Mouse (Mus musculus) kidney, embryonic 14.5 days (tissue): ENCODE results near the gene Wdr92. TPM values are rescaled to one million over a fixed set of nuclear protein-coding genes. Genes with fewer than 3 reads are reported as not detected.

Experiments
- ATAC-seq: fragments of 200-750 bp; cut with Nextera tagmentation; 2 replicates; pipeline ENCODE4 v1.8.0; 2017; ENCODE audit warnings: moderate number of reproducible peaks, mild to moderate bottlenecking, moderate TSS enrichment, moderate library complexity; ENCODE audit not compliant: low FRiP score, low TSS enrichment
- H3K27ac ChIP-seq: fragments of 300-500 bp; sonication (generic); 2 replicates; pipeline ENCODE4 v1.5.1; 2014; ENCODE audit warnings: low read depth, mild to moderate bottlenecking, low read length, moderate library complexity, mixed read lengths
- H3K27me3 ChIP-seq: fragments of 300-500 bp; sonication (generic); 2 replicates; pipeline ENCODE4 v1.6.1; 2014; ENCODE audit warnings: mild to moderate bottlenecking, low read length; ENCODE audit not compliant: control insufficient read depth, insufficient read depth
- H3K36me3 ChIP-seq: fragments of 300-500 bp; sonication (generic); 2 replicates; pipeline ENCODE4 v1.6.1; 2014; ENCODE audit warnings: low read length, mixed read lengths; ENCODE audit not compliant: control insufficient read depth, insufficient read depth
- H3K4me1 ChIP-seq: fragments of 300-500 bp; sonication (generic); 2 replicates; pipeline ENCODE4 v1.6.1; 2014; ENCODE audit warnings: low read length, mixed read lengths; ENCODE audit not compliant: control insufficient read depth, insufficient read depth
- H3K4me2 ChIP-seq: fragments of 300-500 bp; sonication (generic); replicated peaks from 2 replicates; pipeline ENCODE4 v1.6.1; 2014; ENCODE audit warnings: low read depth, mild to moderate bottlenecking, low read length
- H3K4me3 ChIP-seq: fragments of 300-500 bp; sonication (generic); 2 replicates; pipeline ENCODE4 v1.5.1; 2014; ENCODE audit warnings: mild to moderate bottlenecking, low read length
- H3K9ac ChIP-seq: fragments of 300-500 bp; sonication (generic); 2 replicates; pipeline ENCODE4 v1.6.1; 2014; ENCODE audit warnings: low read depth, mild to moderate bottlenecking, low read length, moderate library complexity
- H3K9me3 ChIP-seq: fragments of 300-500 bp; sonication (generic); 2 replicates; pipeline ENCODE4 v1.6.1; 2016; ENCODE audit warnings: low read length; ENCODE audit not compliant: control insufficient read depth
- WGBS: fragments of 180-500 bp; shearing (Covaris S2); extraction: QIAGEN DNeasy Blood & Tissue Kit; methylation state at CpG from one replicate; pipeline ENCODE4 v1.1.7; 2014; 5-methylcytosine and 5-hydroxymethylcytosine counted together
- polyA plus RNA-seq: library from polyadenylated mRNA; unstranded; fragments of >200 nt; fragmentation: Nextera tagmentation; extraction: Ambion mirVana; gene quantifications from 2 replicates; pipeline ENCODE4 v1.2.1, GENCODE M21; 2014

Gene Wdr92
- polyA plus RNA-seq, 1 experiment from 2014 or later, result 31.2 TPM

- Histone ChIP-seq H3K27ac (no peak overlapping the region), H3K9ac (no peak overlapping the region), H3K9me3 (no peaks in the 10 kb centered on the region), H3K4me3 (no peak overlapping the region), H3K4me1 (no peaks in the 10 kb centered on the region), H3K36me3 (peaks cover 19% of the 10 kb centered on the region; the same call in 1 of the 2 replicates), H3K27me3 (no peaks in the 10 kb centered on the region), H3K4me2 (no peak overlapping the region)
- ATAC-seq, result no peak
- WGBS, result 83% methylated on average over 1 of the region's 1 CpGs
Measured at GRCm38 (mm10) chr11:17268801-17269200, 86.9 kb downstream of the Wdr92 start.

- Histone ChIP-seq H3K4me1 (no peaks in the 10 kb centered on the region), H3K27me3 (no peaks in the 10 kb centered on the region), H3K4me2 (no peak overlapping the region), H3K36me3 (no peaks in the 10 kb centered on the region), H3K9ac (no peak overlapping the region), H3K9me3 (no peaks in the 10 kb centered on the region), H3K27ac (no peak overlapping the region), H3K4me3 (no peak overlapping the region)
- ATAC-seq, result peak; percentile 71
- 14% methylated on average over 9 of the region's 9 CpGs for WGBS
Measured at GRCm38 (mm10) chr11:17279959-17280358, 98.1 kb downstream of the Wdr92 start.

Other genes with a start within 250 kb of the Wdr92 start
- gene Fbxo48, start 230.7 kb upstream of the Wdr92 start, polyA plus RNA-seq, result 1.7 and 2.3 TPM in 2 replicates
- gene Cnrip1, start 130.5 kb upstream of the Wdr92 start, polyA plus RNA-seq, result 31.0 and 33.2 TPM in 2 replicates
- 1.3 and 2.0 TPM in 2 replicates for gene Plek, start 129.7 kb upstream of the Wdr92 start, polyA plus RNA-seq
- gene Ppp3r1, start 22.8 kb upstream of the Wdr92 start, polyA plus RNA-seq, result 61.8 and 89.3 TPM in 2 replicates
- 93.0 and 103 TPM in 2 replicates for gene Pno1, start 29.5 kb downstream of the Wdr92 start, polyA plus RNA-seq
- 102 and 146 TPM in 2 replicates for gene C1d, start 75.5 kb downstream of the Wdr92 start, polyA plus RNA-seq